Mouse (Mus musculus): Measurements from ENCODE around the gene Cry2. TPM values are rescaled to one million over a fixed set of nuclear protein-coding genes. Genes with fewer than 3 reads are reported as not detected.

Cry2 gene
- polyA plus RNA-seq, 1 experiment from 2014 or later = 27.1 TPM

DNA sequence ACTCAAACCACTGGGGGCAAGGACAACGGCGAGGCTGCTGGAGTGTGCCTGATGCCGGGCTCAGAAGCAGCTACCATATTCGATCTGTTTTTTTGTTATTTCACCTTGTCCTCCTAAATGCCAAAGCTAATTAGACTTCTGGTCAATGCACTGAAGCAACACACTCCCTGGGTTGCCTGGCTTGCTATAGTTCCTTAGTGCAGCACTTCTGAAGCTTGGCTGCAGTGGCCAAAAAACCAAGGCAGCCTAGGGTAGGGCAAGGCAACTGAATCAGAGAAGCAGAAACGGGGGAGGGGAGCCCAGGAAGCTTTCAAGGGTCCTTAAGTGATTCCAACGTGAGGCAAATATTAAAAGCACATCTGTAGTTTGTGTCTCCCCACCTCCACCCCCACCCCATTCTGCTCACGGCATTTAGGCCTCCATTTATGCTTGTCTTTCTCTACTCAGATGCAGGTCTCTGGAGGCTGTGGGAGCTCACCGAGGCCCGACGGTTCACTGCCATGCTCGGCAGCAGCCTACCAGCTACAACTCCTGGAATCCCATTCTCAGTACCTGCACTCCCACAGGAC is 2.1 kb downstream of the Cry2 start:
- Histone ChIP-seq H3K4me1 (replicated peaks) (peaks cover 41% of the 10 kb centered on the region), H3K9me3 (peaks cover 3% of the 10 kb centered on the region; the same call in 1 of the 2 replicates), H3K27ac (no peak overlapping the region), H3K4me3 (replicated peaks) (peak overlapping the region; percentile 83; the same call in 1 of the 2 replicates), H3K9ac (replicated peaks) (peak overlapping the region; percentile 24), H3K36me3 (peaks cover under 1% of the 10 kb centered on the region; the same call in 1 of the 2 replicates), H3K27me3 (peaks cover 6% of the 10 kb centered on the region; the same call in 1 of the 2 replicates), H3K4me2 (peak overlapping the region; percentile 72)
- ATAC-seq (ENCODE audit: insufficient number of reproducible peaks, insufficient read depth, low FRiP score, low TSS enrichment, low read depth) = no peak
- WGBS = 44% methylated on average over 11 of the region's 11 CpGs

DNA sequence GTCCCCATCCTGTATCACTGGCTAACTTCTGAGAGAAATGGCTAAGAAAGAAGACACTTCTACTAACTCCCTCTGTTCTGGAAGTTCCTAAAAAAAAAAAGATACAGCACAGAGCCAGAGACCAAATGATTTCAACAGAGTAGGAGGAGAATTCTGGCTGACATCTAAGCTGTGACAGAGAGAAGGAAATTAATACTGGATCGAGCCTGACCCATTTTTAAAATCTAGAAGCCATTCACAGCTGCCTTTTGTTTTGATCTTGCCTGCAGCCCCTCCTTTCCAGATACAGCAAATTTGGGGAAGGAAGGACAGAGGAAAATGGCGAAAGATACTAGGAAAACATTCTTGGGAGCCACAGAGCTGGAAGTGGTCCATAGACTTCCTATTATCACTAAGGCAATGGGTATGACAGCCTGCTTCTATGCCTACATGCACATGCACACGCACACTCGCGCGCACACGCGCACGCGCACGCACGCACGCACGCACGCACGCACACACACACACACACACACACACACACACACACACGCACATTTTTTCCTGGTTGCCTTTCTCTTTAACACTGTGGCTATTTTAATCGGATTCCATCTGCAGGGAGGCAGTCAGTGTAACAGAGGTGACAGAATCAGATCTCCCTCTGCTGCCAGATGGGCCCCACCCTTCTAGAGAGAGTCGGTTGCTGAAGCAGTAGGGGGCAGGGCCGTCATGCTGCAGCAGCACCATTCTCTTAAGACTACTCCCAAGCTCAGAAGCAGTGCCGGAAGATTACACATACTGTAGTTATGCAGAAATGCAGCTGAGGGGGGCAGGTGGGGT is 2.9 kb downstream of the Cry2 start:
- ATAC-seq (ENCODE audit: insufficient number of reproducible peaks, insufficient read depth, low FRiP score, low TSS enrichment, low read depth) = no peak
- H3K27ac ChIP-seq = no peak overlapping the region
- H3K36me3 ChIP-seq = peaks cover 8% of the 10 kb centered on the region
- peak overlapping the region; percentile 72 for H3K4me2 ChIP-seq
- no peak overlapping the region; the same call in 1 of the 2 replicates for H3K9ac ChIP-seq (replicated peaks)
- H3K27me3 ChIP-seq = peaks cover 6% of the 10 kb centered on the region; the same call in 1 of the 2 replicates
- H3K9me3 ChIP-seq = no peaks in the 10 kb centered on the region
- peaks cover 48% of the 10 kb centered on the region for H3K4me1 ChIP-seq (replicated peaks)
- WGBS = 59% methylated on average over 21 of the region's 21 CpGs
- 0 out of 2 replicates have a peak overlapping the region, but pooled peaks have one; percentile 0 for H3K4me3 ChIP-seq (replicated peaks)

- ATAC-seq (ENCODE audit: insufficient number of reproducible peaks, insufficient read depth, low FRiP score, low TSS enrichment, low read depth) = no peak
- no peak overlapping the region for H3K4me3 ChIP-seq (replicated peaks)
- peaks cover 55% of the 10 kb centered on the region for H3K4me1 ChIP-seq (replicated peaks)
- no peak overlapping the region for H3K4me2 ChIP-seq
- H3K9me3 ChIP-seq = no peaks in the 10 kb centered on the region
- no peak overlapping the region for H3K27ac ChIP-seq
- WGBS = 83% methylated on average over 2 of the region's 2 CpGs
- H3K9ac ChIP-seq (replicated peaks) = no peak overlapping the region
- peaks cover 16% of the 10 kb centered on the region for H3K36me3 ChIP-seq
- H3K27me3 ChIP-seq = peaks cover 2% of the 10 kb centered on the region; the same call in 1 of the 2 replicates
These were observed 3.8 kb downstream of the Cry2 start for GRCm38 (mm10) chr2:92430089-92430488.

DNA sequence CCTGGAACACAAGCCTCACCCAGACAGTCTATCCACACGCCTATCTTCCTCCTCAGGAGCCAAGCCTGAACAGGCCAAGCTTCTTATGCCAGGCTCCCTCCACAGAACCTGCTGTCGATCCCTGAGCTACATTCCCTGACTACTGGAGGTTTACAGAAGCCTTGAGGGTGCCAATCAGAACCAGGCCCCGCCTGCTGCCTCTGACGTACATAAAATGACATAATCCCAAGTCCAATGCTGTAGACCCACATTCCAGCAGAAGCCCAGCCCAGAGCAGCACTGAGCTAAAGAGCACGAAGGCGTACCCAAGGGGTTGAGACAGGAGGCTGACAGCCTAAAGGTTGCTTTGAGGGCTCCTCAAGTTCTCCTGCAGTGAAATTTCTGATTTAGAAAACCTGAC is 6.0 kb downstream of the Cry2 start:
- no peaks in the 10 kb centered on the region for H3K27me3 ChIP-seq
- H3K9ac ChIP-seq (replicated peaks) = no peak overlapping the region
- no peak overlapping the region for H3K4me2 ChIP-seq
- H3K4me3 ChIP-seq (replicated peaks) = no peak overlapping the region
- H3K27ac ChIP-seq = no peak overlapping the region
- H3K9me3 ChIP-seq = no peaks in the 10 kb centered on the region
- H3K36me3 ChIP-seq = peaks cover 38% of the 10 kb centered on the region
- no peak; the same call in 1 of the 2 replicates for ATAC-seq (ENCODE audit: insufficient number of reproducible peaks, insufficient read depth, low FRiP score, low TSS enrichment, low read depth)
- 61% methylated on average over 6 of the region's 6 CpGs for WGBS
- H3K4me1 ChIP-seq (replicated peaks) = peaks cover 56% of the 10 kb centered on the region

DNA sequence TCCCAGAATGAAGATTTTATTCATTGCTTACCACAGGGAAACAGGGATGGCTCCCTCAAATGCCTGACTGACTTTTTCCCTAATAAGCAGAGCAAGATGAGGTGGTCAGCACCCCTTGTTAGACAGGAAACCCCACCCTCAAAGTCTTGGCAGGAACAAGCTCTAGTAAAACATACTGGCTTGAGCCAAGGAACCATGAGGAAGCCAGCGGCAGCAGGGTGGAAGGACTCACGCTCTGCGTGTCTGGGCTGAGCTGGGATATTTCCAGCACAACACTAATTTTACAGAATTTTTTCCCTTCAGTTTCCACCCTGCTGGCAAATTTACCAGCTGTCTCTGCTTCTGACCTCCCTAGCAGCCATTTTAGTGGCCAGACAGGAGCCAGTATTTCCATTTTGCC is 7.4 kb downstream of the Cry2 start:
- Histone ChIP-seq H3K9ac (replicated peaks) (no peak overlapping the region), H3K4me3 (replicated peaks) (no peak overlapping the region), H3K9me3 (no peaks in the 10 kb centered on the region), H3K4me1 (replicated peaks) (peaks cover 41% of the 10 kb centered on the region), H3K27me3 (no peaks in the 10 kb centered on the region), H3K36me3 (peaks cover 52% of the 10 kb centered on the region), H3K27ac (peak overlapping the region; percentile 66), H3K4me2 (no peak overlapping the region)
- ATAC-seq (ENCODE audit: insufficient number of reproducible peaks, insufficient read depth, low FRiP score, low TSS enrichment, low read depth) = no peak
- WGBS = 95% methylated on average over 3 of the region's 3 CpGs

DNA sequence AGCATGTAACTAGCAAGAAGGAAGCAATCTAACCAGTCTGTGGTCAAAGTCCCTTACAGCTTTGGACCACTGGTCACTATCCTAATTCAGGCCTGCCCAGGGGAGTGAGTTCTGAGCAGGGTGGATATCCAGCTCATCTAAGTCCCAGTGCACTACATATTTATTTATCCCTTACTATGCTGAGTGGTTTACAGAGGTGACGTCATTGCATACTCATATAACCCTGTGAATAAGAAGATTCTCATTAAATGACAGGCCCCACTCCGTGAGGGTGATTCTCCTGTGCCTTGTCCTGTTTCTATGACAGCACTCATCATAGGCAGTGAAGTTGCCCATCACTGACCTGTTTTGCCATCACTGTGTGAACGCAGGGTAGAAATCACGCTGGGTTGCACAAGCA is 8.5 kb downstream of the Cry2 start:
- Histone ChIP-seq H3K4me3 (replicated peaks) (no peak overlapping the region), H3K27ac (peak overlapping the region; percentile 90), H3K9ac (replicated peaks) (no peak overlapping the region), H3K4me1 (replicated peaks) (peaks cover 34% of the 10 kb centered on the region), H3K36me3 (peaks cover 63% of the 10 kb centered on the region), H3K9me3 (no peaks in the 10 kb centered on the region), H3K27me3 (no peaks in the 10 kb centered on the region), H3K4me2 (no peak overlapping the region)
- WGBS = 93% methylated on average over 4 of the region's 4 CpGs
- ATAC-seq (ENCODE audit: insufficient number of reproducible peaks, insufficient read depth, low FRiP score, low TSS enrichment, low read depth) = no peak

- Histone ChIP-seq H3K36me3 (peaks cover 70% of the 10 kb centered on the region), H3K4me2 (no peak overlapping the region), H3K4me1 (replicated peaks) (peaks cover 34% of the 10 kb centered on the region), H3K9me3 (no peaks in the 10 kb centered on the region), H3K4me3 (replicated peaks) (no peak overlapping the region), H3K9ac (replicated peaks) (no peak overlapping the region), H3K27me3 (no peaks in the 10 kb centered on the region), H3K27ac (peak overlapping the region; percentile 90)
- WGBS = 83% methylated on average over 9 of the region's 9 CpGs
- ATAC-seq (ENCODE audit: insufficient number of reproducible peaks, insufficient read depth, low FRiP score, low TSS enrichment, low read depth) = peak; percentile 71; the same call in 1 of the 2 replicates
These were observed 9.2 kb downstream of the Cry2 start for GRCm38 (mm10) chr2:92424462-92425308.

DNA sequence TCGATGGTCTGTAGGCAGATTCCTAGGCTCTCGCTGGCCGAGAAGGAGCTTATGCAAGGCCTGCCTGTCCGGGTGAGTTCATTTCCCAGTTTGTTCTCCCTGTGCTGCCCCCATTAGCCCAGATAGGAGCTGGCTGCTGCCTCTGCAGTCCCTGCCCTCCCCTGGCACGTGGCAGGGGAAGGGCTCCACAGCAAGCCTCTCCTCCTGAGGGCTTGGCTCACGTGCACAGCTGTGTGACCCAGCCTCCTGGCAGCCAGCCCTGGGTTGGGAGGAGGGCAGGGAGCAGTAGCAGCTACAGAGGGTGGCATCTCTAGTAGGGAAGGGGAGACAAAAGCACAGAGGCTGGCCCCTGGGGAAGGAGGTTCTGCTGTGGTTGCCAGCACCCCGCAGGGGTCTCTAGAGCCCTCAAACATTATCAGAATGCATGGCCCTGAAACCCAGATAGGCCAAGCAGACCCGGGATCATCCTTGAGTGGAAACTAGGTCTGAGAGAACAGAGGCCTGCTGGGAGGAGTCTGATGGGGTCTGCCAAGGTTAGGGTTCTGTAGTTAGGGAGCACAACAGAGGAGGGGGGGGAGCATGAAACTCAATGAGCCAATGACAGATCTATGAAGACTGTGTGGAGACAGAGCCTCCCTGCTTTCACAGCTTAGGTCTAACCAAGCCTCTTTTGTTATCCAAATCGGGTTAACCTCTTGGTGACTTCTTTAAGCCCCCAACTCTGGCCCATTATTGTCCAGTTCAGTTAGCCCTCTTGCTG is 10.0 kb downstream of the Cry2 start:
- 84% methylated on average over 9 of the region's 9 CpGs for WGBS
- H3K36me3 ChIP-seq = peaks cover 78% of the 10 kb centered on the region
- no peak for ATAC-seq (ENCODE audit: insufficient number of reproducible peaks, insufficient read depth, low FRiP score, low TSS enrichment, low read depth)

DNA sequence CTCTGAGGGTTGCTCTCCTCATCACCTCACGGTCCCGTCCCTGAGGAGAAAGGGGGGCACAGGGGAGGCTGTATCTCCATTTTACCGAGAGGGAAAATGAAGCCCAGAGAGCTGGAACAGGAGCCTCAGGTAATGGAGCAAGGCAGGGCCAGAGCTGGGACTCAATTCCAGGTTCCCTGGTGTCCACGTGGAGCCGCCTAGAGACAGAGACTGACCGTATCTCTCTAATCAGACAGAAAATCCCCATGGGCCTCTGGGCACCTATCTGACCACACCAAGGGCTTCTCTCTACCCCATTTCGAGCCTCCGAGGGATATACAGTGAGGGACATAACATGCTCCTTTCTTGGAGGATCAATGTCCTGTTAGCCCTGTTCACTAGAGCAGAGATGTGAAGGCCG is 10.7 kb downstream of the Cry2 start:
- 92% methylated on average over 9 of the region's 9 CpGs for WGBS
- no peak overlapping the region for H3K4me3 ChIP-seq (replicated peaks)
- H3K27me3 ChIP-seq = no peaks in the 10 kb centered on the region
- no peak overlapping the region for H3K4me2 ChIP-seq
- no peak for ATAC-seq (ENCODE audit: insufficient number of reproducible peaks, insufficient read depth, low FRiP score, low TSS enrichment, low read depth)
- no peaks in the 10 kb centered on the region for H3K9me3 ChIP-seq
- H3K4me1 ChIP-seq (replicated peaks) = peaks cover 30% of the 10 kb centered on the region
- no peak overlapping the region for H3K27ac ChIP-seq
- H3K9ac ChIP-seq (replicated peaks) = no peak overlapping the region
- peaks cover 85% of the 10 kb centered on the region for H3K36me3 ChIP-seq

More for the DNA sequence above, 10.0 kb downstream of the Cry2 start:
- Histone ChIP-seq H3K4me1 (replicated peaks) (peaks cover 34% of the 10 kb centered on the region), H3K4me2 (no peak overlapping the region), H3K9me3 (no peaks in the 10 kb centered on the region), H3K4me3 (replicated peaks) (no peak overlapping the region), H3K27me3 (no peaks in the 10 kb centered on the region), H3K27ac (peak overlapping the region; percentile 90), H3K9ac (replicated peaks) (no peak overlapping the region)

DNA sequence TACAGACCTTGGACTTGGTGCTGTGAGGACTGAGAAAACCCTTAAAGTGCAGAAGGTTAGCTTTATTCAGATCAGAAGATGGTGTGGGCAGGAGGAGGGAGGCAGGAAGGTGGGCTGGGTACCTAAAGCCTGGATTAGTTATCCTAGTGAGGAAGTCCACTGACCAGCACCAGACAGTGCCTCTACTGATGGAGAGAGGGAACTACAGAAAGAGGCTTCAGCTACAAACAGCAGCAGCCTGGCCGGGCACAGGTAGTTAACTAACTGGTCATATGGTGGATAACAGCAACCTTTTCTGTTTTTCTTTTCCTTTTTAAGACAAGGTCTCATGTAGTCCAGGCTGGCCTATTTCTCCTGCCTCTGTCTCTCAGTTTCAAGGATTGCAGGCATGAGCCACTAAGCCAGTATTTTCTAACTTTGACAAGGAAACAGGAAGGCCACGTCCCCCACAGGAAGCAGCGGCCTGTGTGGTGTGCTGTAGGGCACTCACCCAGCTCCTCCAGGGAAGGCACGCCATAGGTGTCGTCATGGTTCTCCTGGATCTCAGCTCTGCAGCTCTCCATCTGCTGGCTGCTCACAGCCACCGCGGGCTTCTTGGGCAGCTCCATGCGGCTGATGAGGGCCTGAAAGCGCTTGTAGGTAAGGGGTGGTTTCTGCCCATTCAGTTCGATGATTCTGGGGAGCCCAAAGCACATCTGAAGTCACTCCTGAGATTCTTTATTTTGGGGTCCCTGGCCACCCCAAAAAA is 11.3 kb downstream of the Cry2 start:
- peaks cover 24% of the 10 kb centered on the region for H3K4me1 ChIP-seq (replicated peaks)
- H3K36me3 ChIP-seq = peaks cover 91% of the 10 kb centered on the region
- no peaks in the 10 kb centered on the region for H3K9me3 ChIP-seq
- no peaks in the 10 kb centered on the region for H3K27me3 ChIP-seq
- H3K9ac ChIP-seq (replicated peaks) = no peak overlapping the region
- H3K4me2 ChIP-seq = no peak overlapping the region
- no peak for ATAC-seq (ENCODE audit: insufficient number of reproducible peaks, insufficient read depth, low FRiP score, low TSS enrichment, low read depth)
- no peak overlapping the region for H3K27ac ChIP-seq
- H3K4me3 ChIP-seq (replicated peaks) = no peak overlapping the region
- WGBS = 76% methylated on average over 10 of the region's 10 CpGs
